Mouse (Mus musculus) midbrain, postnatal 0 days (tissue): Measurements from ENCODE around the gene Fbxl3. TPM values are rescaled to one million over a fixed set of nuclear protein-coding genes. Genes with fewer than 3 reads are reported as not detected.

Source experiments
- ATAC-seq: fragments of 200-750 bp; cut with Nextera tagmentation; 2 replicates; pipeline ENCODE4 v1.8.0; 2017; ENCODE audit warnings: moderate number of reproducible peaks, mild to moderate bottlenecking, moderate TSS enrichment, moderate library complexity; ENCODE audit not compliant: low FRiP score
- DNase-seq: peaks from one replicate; pipeline ENCODE4 v3.0.0-alpha.2; 2015; ENCODE audit warnings: low spot score
- H3K27ac ChIP-seq: fragments of 300-500 bp; sonication (generic); 2 replicates; pipeline ENCODE4 v1.5.1; 2014; ENCODE audit warnings: low read depth, mild to moderate bottlenecking, low read length, mixed read lengths
- H3K27me3 ChIP-seq: fragments of 300-500 bp; sonication (generic); 2 replicates; pipeline ENCODE4 v1.6.1; 2014; ENCODE audit warnings: low read length, control low read depth, mixed read lengths; ENCODE audit not compliant: insufficient read depth
- H3K36me3 ChIP-seq: fragments of 300-500 bp; sonication (generic); 2 replicates; pipeline ENCODE4 v1.6.1; 2014; ENCODE audit warnings: low read length, control low read depth, mixed read lengths; ENCODE audit not compliant: insufficient read depth
- H3K4me1 ChIP-seq: fragments of 300-500 bp; sonication (generic); 2 replicates; pipeline ENCODE4 v1.6.1; 2014; ENCODE audit warnings: mild to moderate bottlenecking, control low read depth, antibody characterized with exemption, low read length, mixed read lengths; ENCODE audit not compliant: insufficient read depth
- H3K4me2 ChIP-seq: fragments of 300-500 bp; sonication (generic); 2 replicates; pipeline ENCODE4 v1.6.1; 2014; ENCODE audit warnings: low read depth, mild to moderate bottlenecking, low read length, mixed read lengths; ENCODE audit not compliant: poor library complexity, severe bottlenecking
- H3K4me3 ChIP-seq: fragments of 300-500 bp; sonication (generic); 2 replicates; pipeline ENCODE4 v1.5.1; 2014; ENCODE audit warnings: low read depth, mild to moderate bottlenecking, low read length, moderate library complexity
- H3K9ac ChIP-seq: fragments of 300-500 bp; sonication (generic); replicated peaks from 2 replicates; pipeline ENCODE4 v1.6.1; 2014; ENCODE audit warnings: mild to moderate bottlenecking, low read length, moderate library complexity, mixed read lengths; ENCODE audit not compliant: poor library complexity, severe bottlenecking
- H3K9me3 ChIP-seq: fragments of 300-500 bp; sonication (generic); 2 replicates; pipeline ENCODE4 v1.6.1; 2016; ENCODE audit warnings: low read length, control low read depth
- CTCF ChIP-seq: IDR thresholded peaks from 2 replicates; pipeline ENCODE4 v1.5.1; 2016; ENCODE audit warnings: antibody characterized with exemption, mild to moderate bottlenecking
- WGBS: fragments of 180-500 bp; shearing (Covaris S2); extraction: QIAGEN DNeasy Blood & Tissue Kit; methylation state at CpG from one replicate; pipeline ENCODE4 v1.1.7; 2014; 5-methylcytosine and 5-hydroxymethylcytosine counted together
- polyA plus RNA-seq: library from polyadenylated mRNA; unstranded; fragments of >200 nt; fragmentation: Nextera tagmentation; extraction: Ambion mirVana; gene quantifications from 2 replicates; pipeline ENCODE4 v1.2.1, GENCODE M21; 2015
- total RNA-seq: library from RNA; depleted of rRNA; stranded (reverse); fragments of >200 nt; gene quantifications from 2 replicates; pipeline ENCODE4 v1.2.3, GENCODE M21; 2014

Fbxl3 gene
- total and polyA plus RNA-seq, 2 experiments from 2014 or later, result 22.5 to 64.5 TPM

GRCm38 (mm10) chr14:103098587-103099235 lies 655 bp downstream of the Fbxl3 start:
- WGBS, result under 1% methylated on average over 44 of the region's 86 CpGs
- TF ChIP-seq CTCF, result no peak

GRCm38 (mm10) chr14:103098213-103098586 lies 1.2 kb downstream of the Fbxl3 start:
- Histone ChIP-seq H3K9me3 (no peaks in the 10 kb centered on the region), H3K4me3 (peak overlapping the region; percentile 95), H3K27me3 (no peaks in the 10 kb centered on the region), H3K4me1 (peaks cover 14% of the 10 kb centered on the region), H3K9ac (peak overlapping the region; percentile 96), H3K4me2 (peak overlapping the region; percentile 71), H3K27ac (no peak overlapping the region), H3K36me3 (no peaks in the 10 kb centered on the region)
- no peak for TF ChIP-seq CTCF
- ATAC-seq, result no peak
- 1% methylated on average over 2 of the region's 2 CpGs for whole genome bisulfite sequencing
- DNase-seq, result no peak

More at GRCm38 (mm10) chr14:103098587-103099235, 655 bp downstream of the Fbxl3 start:
- Histone ChIP-seq H3K4me1 (peaks cover 14% of the 10 kb centered on the region), H3K9me3 (no peaks in the 10 kb centered on the region), H3K4me3 (peak overlapping the region; percentile 95), H3K27ac (peak overlapping the region; percentile 95), H3K27me3 (no peaks in the 10 kb centered on the region), H3K36me3 (no peaks in the 10 kb centered on the region), H3K4me2 (peak overlapping the region; percentile 71), H3K9ac (peak overlapping the region; percentile 96)
- DNase-seq (peak; percentile 85), ATAC-seq (peak; percentile 82)

- no peaks in the 10 kb centered on the region for H3K27me3 ChIP-seq
- DNase-seq, result no peak
- peaks cover 14% of the 10 kb centered on the region for H3K4me1 ChIP-seq
- no peak for TF ChIP-seq CTCF
- H3K9ac ChIP-seq, result no peak overlapping the region
- H3K27ac ChIP-seq, result no peak overlapping the region
- ATAC-seq, result no peak
- peaks cover 2% of the 10 kb centered on the region; the same call in 1 of the 2 replicates for H3K36me3 ChIP-seq
- no peak overlapping the region for H3K4me2 ChIP-seq
- H3K4me3 ChIP-seq, result no peak overlapping the region
- WGBS, result 77% methylated on average over 6 of the region's 6 CpGs
- H3K9me3 ChIP-seq, result no peaks in the 10 kb centered on the region
These were observed 2.7 kb downstream of the Fbxl3 start for GRCm38 (mm10) chr14:103096621-103097020.

GRCm38 (mm10) chr14:103095826-103096225 lies 3.5 kb downstream of the Fbxl3 start:
- no peak overlapping the region for H3K4me3 ChIP-seq
- H3K9ac ChIP-seq, result no peak overlapping the region
- no peaks in the 10 kb centered on the region for H3K27me3 ChIP-seq
- H3K4me2 ChIP-seq, result no peak overlapping the region
- WGBS, result 90% methylated on average over 8 of the region's 8 CpGs
- no peak for DNase-seq
- peaks cover 14% of the 10 kb centered on the region for H3K4me1 ChIP-seq
- ATAC-seq, result no peak
- H3K27ac ChIP-seq, result no peak overlapping the region
- H3K9me3 ChIP-seq, result no peaks in the 10 kb centered on the region
- TF ChIP-seq CTCF, result no peak
- peaks cover 8% of the 10 kb centered on the region; the same call in 1 of the 2 replicates for H3K36me3 ChIP-seq

- WGBS, result 86% methylated on average over 8 of the region's 8 CpGs
- no peak for DNase-seq
- H3K4me1 ChIP-seq, result peaks cover 14% of the 10 kb centered on the region
- H3K4me2 ChIP-seq, result no peak overlapping the region
- no peak for ATAC-seq
- no peaks in the 10 kb centered on the region for H3K9me3 ChIP-seq
- TF ChIP-seq CTCF, result no peak
- H3K36me3 ChIP-seq, result peaks cover 8% of the 10 kb centered on the region; the same call in 1 of the 2 replicates
- no peaks in the 10 kb centered on the region for H3K27me3 ChIP-seq
- H3K4me3 ChIP-seq, result no peak overlapping the region
- no peak overlapping the region for H3K27ac ChIP-seq
- no peak overlapping the region for H3K9ac ChIP-seq
These were observed 4.3 kb downstream of the Fbxl3 start for GRCm38 (mm10) chr14:103095036-103095435.

- no peak for TF ChIP-seq CTCF
- 87% methylated on average over 4 of the region's 4 CpGs for WGBS
- Histone ChIP-seq H3K4me2 (no peak overlapping the region), H3K4me3 (no peak overlapping the region), H3K9ac (no peak overlapping the region), H3K27ac (no peak overlapping the region), H3K36me3 (peaks cover 8% of the 10 kb centered on the region; the same call in 1 of the 2 replicates), H3K27me3 (no peaks in the 10 kb centered on the region), H3K4me1 (peaks cover 14% of the 10 kb centered on the region), H3K9me3 (no peaks in the 10 kb centered on the region)
- DNase-seq, result no peak
- ATAC-seq, result no peak
These were observed 5.7 kb downstream of the Fbxl3 start for GRCm38 (mm10) chr14:103093670-103094069.
